Mouse (Mus musculus) bone marrow, adult 2 months (tissue): Measurements from ENCODE around the gene Cisd3.

Source experiments
- CTCF ChIP-seq: fragments of 200-500 bp; IDR thresholded peaks from 2 replicates; pipeline ENCODE4 v1.5.1; 2011; ENCODE audit warnings: low read length, control low read depth; ENCODE audit not compliant: control insufficient read depth, insufficient read depth
- POLR2A ChIP-seq: fragments of 200-500 bp; IDR thresholded peaks from 2 replicates; pipeline ENCODE4 v1.6.1; 2011; ENCODE audit warnings: low read depth, mild to moderate bottlenecking, control low read depth, low read length, borderline replicate concordance; ENCODE audit not compliant: control insufficient read depth

DNA sequence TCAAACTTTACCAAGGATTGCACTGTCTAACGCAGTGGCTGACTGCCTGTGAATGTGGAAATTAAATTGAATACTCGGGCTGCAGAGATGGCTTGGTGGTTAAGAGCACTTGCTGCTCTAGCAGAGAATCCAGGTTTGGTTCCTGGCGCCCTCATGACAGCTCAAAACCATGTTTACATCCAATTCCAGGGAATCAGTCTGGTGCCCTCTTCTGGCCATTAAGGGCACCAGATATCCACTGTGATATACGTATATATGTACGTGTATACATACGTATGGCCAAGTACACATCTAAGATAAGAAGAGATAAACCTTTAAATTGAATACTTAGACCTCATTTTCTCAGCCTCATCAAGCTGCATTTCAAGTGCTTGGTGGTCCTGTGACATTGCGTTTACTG is 19.4 kb upstream of the Cisd3 start:
- TF ChIP-seq POLR2A (no peak), CTCF (0 out of 2 replicates have a peak, but pooled peaks have one; percentile 7)
